Comparison of ENCODE assay signal across 10 mouse cellular contexts in genomic region chrX:151116795-151117194, GRCm38 (mm10). TPM values are rescaled to one million over a fixed set of nuclear protein-coding genes. Genes with fewer than 3 reads are reported as not detected.
DNase-seq lines count a peak whose midpoint lies in the region; ATAC-seq and TF ChIP-seq lines count a peak whose summit lies in the region.
"Had no signal": no experiment of that assay in that cellular context is flagged by ENCODE, and none has a peak within 500 bp of the region (broad histone marks: within the 10 kb centered on the region; RNA-seq: fewer than 3 reads in every experiment).

No protein-coding gene starts in this region.

- H3K27ac ChIP-seq in liver, embryonic 12.5 days = no peak overlapping the region
- no peak overlapping the region for H3K27ac ChIP-seq in embryonic facial prominence, embryonic 11.5 days (replicated peaks; ENCODE audit: low read depth, low read length)
- no peak overlapping the region for H3K27ac ChIP-seq in hindbrain, embryonic 16.5 days (ENCODE audit: low read depth, low read length)
- no peak overlapping the region for H3K27ac ChIP-seq in neural tube, embryonic 15.5 days (replicated peaks)
- H3K27ac ChIP-seq: embryonic facial prominence, embryonic 13.5 days; limb, embryonic 12.5 days had no signal

- H3K4me1 ChIP-seq in liver, embryonic 12.5 days = no peaks in the 10 kb centered on the region
- no peaks in the 10 kb centered on the region for H3K4me1 ChIP-seq in embryonic facial prominence, embryonic 11.5 days (ENCODE audit: control insufficient read depth, insufficient read depth, low read length)
- H3K4me1 ChIP-seq in hindbrain, embryonic 16.5 days (ENCODE audit: control insufficient read depth, insufficient read depth, low read depth, low read length) = no peaks in the 10 kb centered on the region
- H3K4me1 ChIP-seq in lung, adult 2 months (ENCODE audit: control insufficient read depth, insufficient read depth, low read length) = no peaks in the 10 kb centered on the region
- H3K4me1 ChIP-seq in neural tube, embryonic 15.5 days = no peaks in the 10 kb centered on the region
- H3K4me1 ChIP-seq: embryonic facial prominence, embryonic 13.5 days; limb, embryonic 12.5 days had no signal

- no peaks in the 10 kb centered on the region for H3K27me3 ChIP-seq in liver, embryonic 12.5 days (replicated peaks)
- no peaks in the 10 kb centered on the region for H3K27me3 ChIP-seq in embryonic facial prominence, embryonic 11.5 days (ENCODE audit: control insufficient read depth, insufficient read depth, low read length)
- no peaks in the 10 kb centered on the region for H3K27me3 ChIP-seq in hindbrain, embryonic 16.5 days (replicated peaks; ENCODE audit: control insufficient read depth, insufficient read depth, low read length)
- no peaks in the 10 kb centered on the region for H3K27me3 ChIP-seq in neural tube, embryonic 15.5 days (replicated peaks)

- no peak for ATAC-seq in liver, embryonic 12.5 days
- ATAC-seq in embryonic facial prominence, embryonic 11.5 days (replicated peaks; ENCODE audit: insufficient number of reproducible peaks, low FRiP score, low TSS enrichment, low read depth) = no peak
- ATAC-seq in hindbrain, embryonic 16.5 days = peak; percentile 68; the same call in 1 of the 2 replicates
- peak; percentile 74; the same call in 1 of the 2 replicates for ATAC-seq in neural tube, embryonic 15.5 days (ENCODE audit: low FRiP score)

- H3K9me3 ChIP-seq in liver, embryonic 12.5 days (replicated peaks) = no peaks in the 10 kb centered on the region
- H3K9me3 ChIP-seq in embryonic facial prominence, embryonic 11.5 days (replicated peaks; ENCODE audit: control insufficient read depth, low read length) = no peaks in the 10 kb centered on the region
- no peaks in the 10 kb centered on the region for H3K9me3 ChIP-seq in hindbrain, embryonic 16.5 days (ENCODE audit: control insufficient read depth, low read length)
- H3K9me3 ChIP-seq in neural tube, embryonic 15.5 days (replicated peaks) = no peaks in the 10 kb centered on the region
- H3K9me3 ChIP-seq: embryonic facial prominence, embryonic 13.5 days; limb, embryonic 12.5 days had no signal

- TF ChIP-seq CTCF in lung, adult 2 months (IDR thresholded peaks at IDR 0.05; ENCODE audit: insufficient read depth, low read length) = peak; percentile 68

- no peak overlapping the region for H3K4me2 ChIP-seq in liver, embryonic 12.5 days
- H3K4me2 ChIP-seq in embryonic facial prominence, embryonic 11.5 days (ENCODE audit: low read depth, low read length) = no peak overlapping the region
- H3K4me2 ChIP-seq in hindbrain, embryonic 16.5 days (ENCODE audit: low read length) = no peak overlapping the region
- no peak overlapping the region for H3K4me2 ChIP-seq in neural tube, embryonic 15.5 days
- H3K4me2 ChIP-seq: embryonic facial prominence, embryonic 13.5 days; limb, embryonic 12.5 days had no signal

- H3K9ac ChIP-seq in liver, embryonic 12.5 days = no peak overlapping the region
- no peak overlapping the region for H3K9ac ChIP-seq in embryonic facial prominence, embryonic 11.5 days (replicated peaks; ENCODE audit: low read length)
- no peak overlapping the region for H3K9ac ChIP-seq in hindbrain, embryonic 16.5 days (ENCODE audit: low read depth, low read length)
- no peak overlapping the region for H3K9ac ChIP-seq in neural tube, embryonic 15.5 days (replicated peaks)
- H3K9ac ChIP-seq: embryonic facial prominence, embryonic 13.5 days; limb, embryonic 12.5 days had no signal

- no peaks in the 10 kb centered on the region for H3K36me3 ChIP-seq in liver, embryonic 12.5 days
- H3K36me3 ChIP-seq in embryonic facial prominence, embryonic 11.5 days (replicated peaks; ENCODE audit: control insufficient read depth, insufficient read depth, low read depth, low read length) = no peaks in the 10 kb centered on the region
- H3K36me3 ChIP-seq in hindbrain, embryonic 16.5 days (ENCODE audit: control insufficient read depth, insufficient read depth, low read length) = no peaks in the 10 kb centered on the region
- no peaks in the 10 kb centered on the region for H3K36me3 ChIP-seq in neural tube, embryonic 15.5 days
- H3K36me3 ChIP-seq: embryonic facial prominence, embryonic 13.5 days; limb, embryonic 12.5 days had no signal

- no peak overlapping the region for H3K4me3 ChIP-seq in liver, embryonic 12.5 days
- no peak overlapping the region for H3K4me3 ChIP-seq in embryonic facial prominence, embryonic 11.5 days (ENCODE audit: low read depth, low read length)
- H3K4me3 ChIP-seq in hindbrain, embryonic 16.5 days (ENCODE audit: low read length) = no peak overlapping the region
- no peak overlapping the region for H3K4me3 ChIP-seq in lung, adult 2 months (replicated peaks; ENCODE audit: extremely low read depth, low read depth, low read length)
- no peak overlapping the region for H3K4me3 ChIP-seq in neural tube, embryonic 15.5 days (replicated peaks)
- H3K4me3 ChIP-seq: embryonic facial prominence, embryonic 13.5 days; limb, embryonic 12.5 days had no signal

- DNase-seq in liver (peak; percentile 25), R1 (ENCODE audit: low read depth, low spot score) (peak; percentile 69)
- DNase-seq in embryonic facial prominence, embryonic 11.5 days (ENCODE audit: low spot score) = peak; percentile 44
- DNase-seq in lung, adult 2 months = no peak
- DNase-seq in urinary bladder, adult 2 months (ENCODE audit: low spot score) = no peak

- no peak for TF ChIP-seq POLR2A in lung, adult 2 months (IDR thresholded peaks at IDR 0.05; ENCODE audit: borderline replicate concordance, extremely low read depth, low read depth, low read length)

- 6% methylated on average over 7 of the region's 7 CpGs for WGBS in liver, embryonic 12.5 days (ENCODE audit: insufficient replicate concordance)
- WGBS in embryonic facial prominence, embryonic 11.5 days = 10% methylated on average over 7 of the region's 7 CpGs
- WGBS in hindbrain, embryonic 16.5 days = 21% methylated on average over 7 of the region's 7 CpGs
- 17% methylated on average over 7 of the region's 7 CpGs for WGBS in lung, adult 2 months
- WGBS in neural tube, embryonic 15.5 days = 8% methylated on average over 7 of the region's 7 CpGs

RNA-seq across cellular contexts. Expression of gene Tsr2, which starts 20.5 kb away (rescaled TPM):
- 22.0 and 22.6 TPM in 2 replicates for polyA plus RNA-seq in liver, embryonic 12.5 days (2016; fragmentation: Nextera tagmentation; extraction: Ambion mirVana)
- 48.4 and 52.9 TPM in 2 replicates for polyA plus RNA-seq in embryonic facial prominence, embryonic 11.5 days (2014; fragmentation: Nextera tagmentation; extraction: Ambion mirVana)
- 38.7 and 39.1 TPM in 2 replicates for polyA plus RNA-seq in hindbrain, embryonic 16.5 days (2015; fragmentation: Nextera tagmentation; extraction: Ambion mirVana)
- 3.8 and 6.4 TPM in 2 replicates for polyA plus RNA-seq in lung, adult 2 months (2012; rRNA removed)
- polyA plus RNA-seq in neural tube, embryonic 15.5 days (2015; fragmentation: Nextera tagmentation; extraction: Ambion mirVana) = 37.5 and 39.7 TPM in 2 replicates
- 24.1 and 25.0 TPM in 2 replicates for polyA plus RNA-seq in urinary bladder, adult 2 months (2012; rRNA removed)

Comparison
In these comparisons a context has a peak if more than half of its experiments do, and no peak if none do; other contexts are left out.
1. DNase-seq: peak in liver (single experiment), R1 (single experiment) and embryonic facial prominence, embryonic 11.5 days (single experiment); none in lung, adult 2 months (single experiment) and urinary bladder, adult 2 months (single experiment).
2. ATAC-seq: peak in hindbrain, embryonic 16.5 days (single experiment) and neural tube, embryonic 15.5 days (single experiment); none in liver, embryonic 12.5 days (single experiment) and embryonic facial prominence, embryonic 11.5 days (single experiment).